Mouse (Mus musculus) olfactory bulb, adult 2 months (tissue): Measurements from ENCODE around the gene Sptbn2.

Experiments used
- CTCF ChIP-seq: fragments of 200-500 bp; IDR thresholded peaks from 2 replicates; pipeline ENCODE4 v1.5.1; 2012; ENCODE audit warnings: low read depth, mild to moderate bottlenecking, low read length, moderate library complexity; ENCODE audit not compliant: insufficient read depth
- POLR2A ChIP-seq: fragments of 200-500 bp; IDR thresholded peaks from 2 replicates; pipeline ENCODE4 v1.6.1; 2012; ENCODE audit warnings: mild to moderate bottlenecking, low read depth, low read length, moderate library complexity; ENCODE audit not compliant: insufficient read depth

DNA sequence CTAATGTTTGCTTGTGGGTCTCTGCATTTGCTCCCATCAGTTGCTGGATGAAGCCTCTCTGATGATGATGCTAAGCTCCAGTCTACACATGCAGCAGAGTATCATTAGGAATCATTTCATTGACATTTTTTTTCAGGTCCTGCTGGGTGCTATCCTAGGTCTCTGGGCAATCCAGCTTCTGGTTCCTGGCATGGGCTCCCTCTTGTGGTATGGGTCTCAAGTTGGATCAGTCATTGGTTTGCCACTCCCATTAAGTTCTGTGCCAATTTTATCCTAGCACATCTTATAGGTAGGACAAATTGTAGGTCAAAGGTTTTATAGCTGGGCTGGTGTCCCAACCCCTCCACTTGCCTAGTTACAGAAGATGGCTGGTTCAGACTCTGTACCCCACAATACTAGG is 44.2 kb upstream of the Sptbn2 start:
- TF ChIP-seq POLR2A: no peak
- TF ChIP-seq CTCF: no peak
